Mouse (Mus musculus) heart, postnatal 14 days (tissue): ENCODE measurements around the gene Gpr142. TPM values are rescaled to one million over a fixed set of nuclear protein-coding genes. Genes with fewer than 3 reads are reported as not detected.

Source experiments
- DNase-seq, 2 experiments: peaks; one replicate each; pipeline ENCODE4 v3.0.0; 2021 to 2022
- intact Hi-C: fragments of 180-260 bp; cut with DNase I; formaldehyde crosslinking; loops from one replicate; pipeline ENCODE4 v1.15.1; 2025
- total RNA-seq, 2 experiments: library from RNA; stranded (reverse); gene quantifications; 2 replicates each; pipeline ENCODE4 v1.2.3; 2021

Gene Gpr142
- total RNA-seq, 2 experiments from 2014 or later = not detected

GRCm38 (mm10) chr11:114829499-114830432 is 31.0 kb downstream of the Gpr142 start:
- peak; percentile 48 to 56 for DNase-seq
- intact Hi-C loops = no loop called here

GRCm38 (mm10) chr11:114830433-114830773 is 31.7 kb downstream of the Gpr142 start:
- intact Hi-C loops = no loop called here
- DNase-seq = no peak

- DNase-seq = no peak
- intact Hi-C loops = no loop called here
Observed at GRCm38 (mm10) chr11:114833166-114833565, 34.4 kb downstream of the Gpr142 start.

GRCm38 (mm10) chr11:114843818-114844463 is 45.2 kb downstream of the Gpr142 start:
- peak; percentile 39 to 67 for DNase-seq
- intact Hi-C loops = no loop called here

- intact Hi-C loops = no loop called here
Observed at GRCm38 (mm10) chr11:114844464-114845220, 45.9 kb downstream of the Gpr142 start.

GRCm38 (mm10) chr11:114846336-114846735 is 47.6 kb downstream of the Gpr142 start:
- DNase-seq = no peak
- intact Hi-C loops = no loop called here

More at GRCm38 (mm10) chr11:114844464-114845220, 45.9 kb downstream of the Gpr142 start:
- DNase-seq = no peak

GRCm38 (mm10) chr11:114847008-114847407 is 48.3 kb downstream of the Gpr142 start:
- DNase-seq = no peak
- intact Hi-C loops = no loop called here

- no peak for DNase-seq
- intact Hi-C loops = no loop called here
Observed at GRCm38 (mm10) chr11:114849572-114849971, 50.8 kb downstream of the Gpr142 start.

- no peak for DNase-seq
- intact Hi-C loops = loop anchor here (10.0 kb wide), 1 partner anchor 375 kb away; no protein-coding TSS in a partner anchor
Observed at GRCm38 (mm10) chr11:114850066-114850451, 51.3 kb downstream of the Gpr142 start.

GRCm38 (mm10) chr11:114850452-114851268 is 51.9 kb downstream of the Gpr142 start, which contains the start of gene Gprc5c:
Gprc5c (plus strand) TSS chr11:114851152.
- intact Hi-C loops = loop anchor here (10.0 kb wide), 1 partner anchor 374 kb away; no protein-coding TSS in a partner anchor
- DNase-seq = peak; percentile 44 to 60

- DNase-seq = no peak
- intact Hi-C loops = loop anchor here (10.0 kb wide), 1 partner anchor 374 kb away; no protein-coding TSS in a partner anchor
Observed at GRCm38 (mm10) chr11:114851269-114851607, 52.5 kb downstream of the Gpr142 start.

- DNase-seq = peak; percentile 58 to 73
- intact Hi-C loops = loop anchor here (10.0 kb wide), 1 partner anchor 373 kb away; no protein-coding TSS in a partner anchor
Observed at GRCm38 (mm10) chr11:114851608-114852310, 53.0 kb downstream of the Gpr142 start.

GRCm38 (mm10) chr11:114852311-114853173 is 53.8 kb downstream of the Gpr142 start:
- no peak for DNase-seq
- intact Hi-C loops = loop anchor here (10.0 kb wide), 1 partner anchor 372 kb away; no protein-coding TSS in a partner anchor

GRCm38 (mm10) chr11:114853174-114853838 is 54.6 kb downstream of the Gpr142 start:
- DNase-seq = no peak
- intact Hi-C loops = loop anchor here (10.0 kb wide), 1 partner anchor 371 kb away; no protein-coding TSS in a partner anchor

- DNase-seq = no peak
- intact Hi-C loops = loop anchor here (10.0 kb wide), 1 partner anchor 370 kb away; no protein-coding TSS in a partner anchor
Observed at GRCm38 (mm10) chr11:114854581-114854980, 55.9 kb downstream of the Gpr142 start.

GRCm38 (mm10) chr11:114856125-114856524 is 57.4 kb downstream of the Gpr142 start:
- no peak for DNase-seq
- intact Hi-C loops = loop anchor here (10.0 kb wide), 1 partner anchor 369 kb away; no protein-coding TSS in a partner anchor
